Mouse (Mus musculus) embryonic stem cell, embryonic (primary cell): ENCODE measurements at regions not wholly inside any gene's neighbourhood (a gene's known extent, or its start where the extent isn't known, plus 50 kb on each side); places are given as distances from the start of the nearest gene placed in this dataset.

Experiments used
- CTCF ChIA-PET, 4 experiments: fragments of 300-600 bp in 2 of 4; fragments of 350-600 bp in 2 of 4; sonication (Branson Sonifier 250); formaldehyde crosslinking; loops; one replicate each; lab custom pipeline; 2022; ENCODE audit warnings: inconsistent platforms in 2 of 4; lab: Charles Lee
- POLR2A ChIA-PET, 4 experiments: fragments of 300-600 bp in 2 of 4; fragments of 350-600 bp in 2 of 4; sonication (Branson Sonifier 250); formaldehyde crosslinking; loops; one replicate each; lab custom pipeline; 2022; ENCODE audit warnings: antibody characterized with exemption in 4 of 4, inconsistent platforms in 1 of 4; lab: Charles Lee

- POLR2A ChIA-PET, result interaction anchor here in 1 of 4 experiments (0.6 kb wide), 1 partner anchor 95 kb away, joined by 6 read pairs; no protein-coding TSS in a partner anchor
- CTCF ChIA-PET, result no interaction called here
These were observed 258.7 kb upstream of the Mageb16 start for GRCm38 (mm10) chrX:79929956-79930355.
